Mouse (Mus musculus) liver, adult 2 months (tissue): ENCODE results near the gene Mecom.

ENCODE experiments used
- CTCF ChIP-seq: fragments of 200-500 bp; IDR thresholded peaks from 2 replicates; pipeline ENCODE4 v1.5.1; 2011; ENCODE audit warnings: low read depth, low read length, control low read depth
- POLR2A ChIP-seq: fragments of 200-500 bp; IDR thresholded peaks from 2 replicates; pipeline ENCODE4 v1.6.1; 2011; ENCODE audit warnings: low read length, control low read depth; ENCODE audit not compliant: insufficient read depth; ENCODE audit errors: extremely low read depth

DNA sequence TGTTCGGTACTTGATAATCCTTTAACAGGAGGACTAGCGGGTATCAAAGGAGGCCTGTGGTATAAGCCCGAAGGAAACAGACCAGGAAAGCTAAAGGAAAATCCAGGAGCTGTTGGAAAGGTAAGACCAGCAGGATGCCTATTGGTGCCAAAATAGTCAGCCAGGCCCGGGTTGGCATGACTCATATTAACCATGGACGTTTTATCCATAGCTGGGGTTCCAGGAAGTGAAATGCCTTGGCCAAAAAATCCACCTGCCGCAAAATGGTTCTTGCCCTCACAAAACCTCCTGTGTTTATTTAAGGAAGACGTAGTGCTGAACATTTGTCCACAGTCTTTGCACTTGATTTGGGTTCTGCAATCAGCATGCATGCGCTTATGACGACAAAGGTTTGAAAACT is 567.3 kb downstream of the Mecom start:
- no peak for TF ChIP-seq CTCF
- no peak for TF ChIP-seq POLR2A
